Mouse (Mus musculus) heart, adult 2 months (tissue): ENCODE results near the gene Clec16a. TPM values are rescaled to one million over a fixed set of nuclear protein-coding genes. Genes with fewer than 3 reads are reported as not detected.
A peak's percentile ranks its signal among the peaks of the same experiment; 100 is the strongest.

Experiments used
- DNase-seq, 2 experiments: peaks; one replicate each; pipeline ENCODE4 v3.0.0; 2021
- H3K27ac ChIP-seq: fragments of 200-600 bp; 2 replicates; pipeline ENCODE4 v1.8.1; 2022
- H3K27me3 ChIP-seq: fragments of 200-500 bp; 2 replicates; pipeline ENCODE4 v1.6.1; 2012; ENCODE audit warnings: mild to moderate bottlenecking, low read length, inconsistent platforms, mixed read lengths; ENCODE audit not compliant: control insufficient read depth, insufficient read depth
- H3K36me3 ChIP-seq: fragments of 200-500 bp; 2 replicates; pipeline ENCODE4 v1.6.1; 2012; ENCODE audit warnings: low read length, inconsistent platforms; ENCODE audit not compliant: control insufficient read depth, insufficient read depth
- H3K4me1 ChIP-seq: fragments of 200-500 bp; 2 replicates; pipeline ENCODE4 v1.6.1; 2011; ENCODE audit warnings: low read length; ENCODE audit not compliant: control insufficient read depth, insufficient read depth
- H3K4me3 ChIP-seq: fragments of 200-600 bp; 2 replicates; pipeline ENCODE4 v1.8.1; 2022
- H3K79me2 ChIP-seq: fragments of 200-500 bp; replicated peaks from 2 replicates; pipeline ENCODE4 v1.6.1; 2012; ENCODE audit warnings: mild to moderate bottlenecking, inconsistent platforms, low read length, moderate library complexity, mixed read lengths; ENCODE audit not compliant: control insufficient read depth, insufficient read depth
- H3K9ac ChIP-seq: fragments of 200-500 bp; 2 replicates; pipeline ENCODE4 v1.6.1; 2012; ENCODE audit warnings: low read depth, mild to moderate bottlenecking, control low read depth, inconsistent platforms, low read length, mixed read lengths
- CTCF ChIP-seq: fragments of 200-600 bp; IDR thresholded peaks from 2 replicates; pipeline ENCODE4 v1.8.1; 2022; ENCODE audit warnings: antibody characterized with exemption, mild to moderate bottlenecking, moderate library complexity
- EP300 ChIP-seq: fragments of 200-500 bp; IDR thresholded peaks from 2 replicates; pipeline ENCODE4 v1.6.1; 2011; ENCODE audit warnings: low read depth, low read length, control low read depth; ENCODE audit not compliant: insufficient read depth
- POLR2A ChIP-seq: fragments of 200-500 bp; IDR thresholded peaks from 2 replicates; pipeline ENCODE4 v1.6.1; 2011; ENCODE audit warnings: mild to moderate bottlenecking, low read depth, low read length, control low read depth; ENCODE audit not compliant: insufficient read depth
- WGBS: fragments of 180-500 bp; shearing (Covaris S2); methylation state at CpG from one replicate; pipeline ENCODE4 v1.1.7; 2018; 5-methylcytosine and 5-hydroxymethylcytosine counted together
- intact Hi-C: fragments of 180-260 bp; cut with DNase I; formaldehyde crosslinking; loops from one replicate; pipeline ENCODE4 v1.15.1; 2025
- polyA plus RNA-seq: library from polyadenylated mRNA; depleted of rRNA; stranded (reverse); fragments of >200 nt; gene quantifications from 2 replicates; pipeline ENCODE4 v1.2.3, GENCODE M21; 2012
- total RNA-seq, 2 experiments: library from RNA; stranded (reverse); gene quantifications; 2 replicates each; pipeline ENCODE4 v1.2.3; 2021

Clec16a gene
- total and polyA plus RNA-seq, 3 experiments, result 27.6 to 57.5 (median 55.4) TPM

GRCm38 (mm10) chr16:10620961-10621614 lies 75.9 kb downstream of the Clec16a start:
- Histone ChIP-seq H3K27ac (no peak overlapping the region), H3K4me3 (no peak overlapping the region), H3K27me3 (no peaks in the 10 kb centered on the region), H3K9ac (no peak overlapping the region), H3K4me1 (no peaks in the 10 kb centered on the region), H3K36me3 (no peaks in the 10 kb centered on the region), H3K79me2 (no peaks in the 10 kb centered on the region)
- intact Hi-C loops, result no loop called here
- TF ChIP-seq POLR2A, result no peak
- no peak for TF ChIP-seq CTCF
- no peak for DNase-seq
- 70% methylated on average over 6 of the region's 6 CpGs for WGBS

GRCm38 (mm10) chr16:10621710-10622109 lies 76.6 kb downstream of the Clec16a start:
- intact Hi-C loops, result no loop called here
- WGBS, result 7% methylated on average over 1 of the region's 1 CpGs
- no peaks in the 10 kb centered on the region for H3K36me3 ChIP-seq
- no peak overlapping the region for H3K4me3 ChIP-seq
- no peaks in the 10 kb centered on the region for H3K27me3 ChIP-seq
- H3K9ac ChIP-seq, result no peak overlapping the region
- no peak overlapping the region for H3K27ac ChIP-seq
- no peaks in the 10 kb centered on the region for H3K4me1 ChIP-seq
- H3K79me2 ChIP-seq, result no peaks in the 10 kb centered on the region
- TF ChIP-seq POLR2A, result no peak
- no peak for TF ChIP-seq EP300
- TF ChIP-seq CTCF, result no peak
- no peak for DNase-seq

DNA sequence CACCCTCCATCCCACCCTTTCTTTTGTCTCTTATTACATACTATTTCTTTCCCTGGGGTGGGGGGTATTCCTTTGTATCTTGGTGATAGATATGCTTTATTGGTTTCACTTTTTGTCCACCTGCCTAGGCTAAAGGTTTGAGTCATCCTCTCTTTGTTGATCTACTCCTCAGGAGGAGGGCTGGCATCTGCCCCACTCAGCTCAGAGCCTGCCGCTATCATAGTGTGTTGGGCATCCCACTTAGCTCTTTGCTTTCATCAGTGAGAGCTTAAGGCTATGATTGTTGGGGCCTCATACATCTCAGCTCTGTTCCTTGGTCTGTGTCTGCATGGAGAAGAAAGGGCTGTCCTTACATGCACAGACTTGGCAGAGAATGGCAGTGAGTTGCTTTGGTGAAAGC lies 81.0 kb downstream of the Clec16a start:
- no peak overlapping the region for H3K9ac ChIP-seq
- H3K36me3 ChIP-seq, result peaks cover 4% of the 10 kb centered on the region; the same call in 1 of the 2 replicates
- H3K27me3 ChIP-seq, result no peaks in the 10 kb centered on the region
- DNase-seq, result no peak
- H3K27ac ChIP-seq, result no peak overlapping the region
- H3K4me3 ChIP-seq, result no peak overlapping the region
- intact Hi-C loops, result no loop called here
- no peaks in the 10 kb centered on the region for H3K79me2 ChIP-seq
- TF ChIP-seq EP300 (no peak), CTCF (no peak), POLR2A (no peak)
- 87% methylated on average over 1 of the region's 1 CpGs for WGBS
- H3K4me1 ChIP-seq, result peaks cover 7% of the 10 kb centered on the region

DNA sequence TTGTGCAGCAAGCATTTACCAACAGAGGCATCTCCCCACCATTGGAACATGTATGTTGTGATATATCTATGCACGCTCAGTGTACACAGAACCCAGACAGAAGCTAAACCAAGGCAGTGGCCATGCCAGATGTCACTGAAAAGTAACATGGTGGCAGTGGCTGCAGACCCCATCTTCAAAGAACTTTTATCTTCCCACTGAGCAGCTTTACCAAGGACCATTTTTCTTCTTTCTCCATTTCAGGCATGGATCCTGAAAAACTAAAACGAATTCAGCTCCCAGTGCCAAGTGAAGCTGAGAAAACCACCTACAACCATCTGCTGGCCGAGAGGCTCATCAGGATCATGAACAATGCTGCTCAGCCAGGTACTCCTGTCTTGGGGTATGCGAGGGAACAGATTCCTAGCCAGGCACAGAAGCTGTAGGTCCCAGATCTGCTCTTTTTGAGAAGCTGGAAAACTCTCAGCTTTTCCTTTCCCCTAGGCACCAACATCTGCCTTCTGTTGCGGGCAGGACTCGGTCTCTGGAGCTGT lies 82.1 kb downstream of the Clec16a start:
- Histone ChIP-seq H3K4me3 (no peak overlapping the region), H3K36me3 (peaks cover 4% of the 10 kb centered on the region; the same call in 1 of the 2 replicates), H3K9ac (no peak overlapping the region), H3K4me1 (peaks cover 7% of the 10 kb centered on the region), H3K27ac (no peak overlapping the region), H3K27me3 (no peaks in the 10 kb centered on the region), H3K79me2 (no peaks in the 10 kb centered on the region)
- DNase-seq, result no peak
- 95% methylated on average over 6 of the region's 6 CpGs for WGBS
- TF ChIP-seq CTCF, result no peak
- no peak for TF ChIP-seq EP300
- TF ChIP-seq POLR2A, result no peak
- intact Hi-C loops, result no loop called here

- TF ChIP-seq EP300 (no peak), CTCF (peak; percentile 42), POLR2A (no peak)
- Histone ChIP-seq H3K27ac (no peak overlapping the region), H3K79me2 (no peaks in the 10 kb centered on the region), H3K4me3 (no peak overlapping the region), H3K9ac (no peak overlapping the region), H3K4me1 (peaks cover 7% of the 10 kb centered on the region), H3K36me3 (peaks cover 4% of the 10 kb centered on the region; the same call in 1 of the 2 replicates), H3K27me3 (no peaks in the 10 kb centered on the region)
- no peak for DNase-seq
- 77% methylated on average over 4 of the region's 4 CpGs for WGBS
- intact Hi-C loops, result no loop called here
Observed at GRCm38 (mm10) chr16:10628030-10628555, 83.0 kb downstream of the Clec16a start.

GRCm38 (mm10) chr16:10628960-10629359 lies 83.8 kb downstream of the Clec16a start:
- Histone ChIP-seq H3K79me2 (no peaks in the 10 kb centered on the region), H3K4me3 (no peak overlapping the region), H3K9ac (no peak overlapping the region), H3K27me3 (no peaks in the 10 kb centered on the region), H3K4me1 (peaks cover 7% of the 10 kb centered on the region), H3K27ac (no peak overlapping the region), H3K36me3 (peaks cover 4% of the 10 kb centered on the region; the same call in 1 of the 2 replicates)
- intact Hi-C loops, result no loop called here
- peak; percentile 42 to 53 for DNase-seq
- no peak for TF ChIP-seq EP300
- WGBS, result 12% methylated on average over 3 of the region's 3 CpGs
